Mouse (Mus musculus) testis, adult 2 months (tissue): ENCODE results near the gene Zc3h8.

Source experiments
- CTCF ChIP-seq: fragments of 200-500 bp; IDR thresholded peaks from 2 replicates; pipeline ENCODE4 v1.5.1; 2012; ENCODE audit warnings: low read depth, mild to moderate bottlenecking, inconsistent platforms, low read length, moderate library complexity; ENCODE audit not compliant: control insufficient read depth, insufficient read depth, insufficient replicate concordance
- POLR2A ChIP-seq: fragments of 200-500 bp; IDR thresholded peaks from 2 replicates; pipeline ENCODE4 v1.6.1; 2012; ENCODE audit warnings: low read depth, mild to moderate bottlenecking, inconsistent platforms, low read length, moderate library complexity; ENCODE audit not compliant: control insufficient read depth

GRCm38 (mm10) chr2:128965505-128966105, 21.7 kb upstream of the Zc3h8 start:
- TF ChIP-seq POLR2A (no peak), CTCF (no peak)
